ENCODE assay signal across 8 mouse cellular contexts in genomic region chr4:114986211-114986590, GRCm38 (mm10). TPM values are rescaled to one million over a fixed set of nuclear protein-coding genes. Genes with fewer than 3 reads are reported as not detected.
DNase-seq lines count a peak whose midpoint lies in the region; ATAC-seq lines count a peak whose summit lies in the region.

No protein-coding gene starts in this region.

- peak overlapping the region; percentile 90 for H3K9ac ChIP-seq in limb, embryonic 11.5 days (ENCODE audit: low read length)
- peak overlapping the region; percentile 98 for H3K9ac ChIP-seq in neural tube, embryonic 13.5 days

- H3K4me3 ChIP-seq in limb, embryonic 11.5 days (ENCODE audit: low read depth, low read length): peak overlapping the region; percentile 90
- H3K4me3 ChIP-seq in neural tube, embryonic 13.5 days: peak overlapping the region; percentile 83

- no peaks in the 10 kb centered on the region for H3K27me3 ChIP-seq in limb, embryonic 11.5 days (ENCODE audit: control insufficient read depth, insufficient read depth, low read length)
- no peaks in the 10 kb centered on the region for H3K27me3 ChIP-seq in neural tube, embryonic 13.5 days

- H3K4me2 ChIP-seq in limb, embryonic 11.5 days (ENCODE audit: low read depth, severe bottlenecking): peak overlapping the region; percentile 47
- peak overlapping the region; percentile 62 for H3K4me2 ChIP-seq in neural tube, embryonic 13.5 days

- 2% methylated on average over 8 of the region's 8 CpGs for WGBS in limb, embryonic 11.5 days
- 2% methylated on average over 8 of the region's 8 CpGs for WGBS in neural tube, embryonic 13.5 days

- DNase-seq in frontal cortex, adult 2 months (ENCODE audit: extremely low spot score in 1 of 2, low spot score in 1 of 2): no peak
- peak; percentile 33 for DNase-seq in thymus, postnatal 14 days
- no peak for DNase-seq in thymus, postnatal 0 days (ENCODE audit: low spot score)
- no peak for DNase-seq in limb, embryonic 11.5 days (ENCODE audit: low spot score)
- no peak for DNase-seq in urinary bladder, postnatal 4 days (ENCODE audit: low spot score in 2 of 2)
- no peak for DNase-seq in ovary, adult 18-20 months (ENCODE audit: low spot score)

- no peaks in the 10 kb centered on the region for H3K9me3 ChIP-seq in limb, embryonic 11.5 days (ENCODE audit: control insufficient read depth, low read length)
- no peaks in the 10 kb centered on the region for H3K9me3 ChIP-seq in neural tube, embryonic 13.5 days

- H3K4me1 ChIP-seq in limb, embryonic 11.5 days (ENCODE audit: control insufficient read depth, insufficient read depth, low read length): no peaks in the 10 kb centered on the region
- peaks cover 28% of the 10 kb centered on the region for H3K4me1 ChIP-seq in neural tube, embryonic 13.5 days (replicated peaks)

- peak overlapping the region; percentile 97 for H3K27ac ChIP-seq in limb, embryonic 11.5 days (replicated peaks; ENCODE audit: low read depth, low read length)
- H3K27ac ChIP-seq in neural tube, embryonic 13.5 days (replicated peaks): peak overlapping the region; percentile 100

- peak; percentile 12; the same call in 1 of the 2 replicates for ATAC-seq in frontal cortex, adult (ENCODE audit: low TSS enrichment)
- ATAC-seq in limb, embryonic 11.5 days (ENCODE audit: insufficient number of reproducible peaks, low FRiP score, low TSS enrichment, low read depth): peak; percentile 69
- ATAC-seq in neural tube, embryonic 13.5 days (ENCODE audit: low read depth): peak; percentile 55

- H3K36me3 ChIP-seq in limb, embryonic 11.5 days (ENCODE audit: control insufficient read depth, insufficient read depth, low read length): no peaks in the 10 kb centered on the region
- H3K36me3 ChIP-seq in neural tube, embryonic 13.5 days: no peaks in the 10 kb centered on the region

RNA-seq across cellular contexts. Expression of gene Cmpk1, which starts 0.8 kb away (rescaled TPM):
- polyA plus RNA-seq in frontal cortex, adult 2 months (2012; rRNA removed): 53.5 and 60.1 TPM in 2 replicates
- polyA plus RNA-seq in thymus, postnatal 0 days (2015; fragmentation: Nextera tagmentation; extraction: Ambion mirVana): 120 and 126 TPM in 2 replicates
- 83.6 and 87.4 TPM in 2 replicates for polyA plus RNA-seq in limb, embryonic 11.5 days (2014; fragmentation: Nextera tagmentation; extraction: Ambion mirVana)
- polyA plus RNA-seq in neural tube, embryonic 13.5 days (2015; fragmentation: Nextera tagmentation; extraction: Ambion mirVana): 188 and 199 TPM in 2 replicates

RNA-seq across cellular contexts. Expression of gene Stil, which starts 13.8 kb away (rescaled TPM):
- 0.53 and 0.80 TPM in 2 replicates for polyA plus RNA-seq in frontal cortex, adult 2 months (2012; rRNA removed)
- 10.2 and 10.9 TPM in 2 replicates for polyA plus RNA-seq in thymus, postnatal 0 days (2015; fragmentation: Nextera tagmentation; extraction: Ambion mirVana)
- 20.1 and 23.0 TPM in 2 replicates for polyA plus RNA-seq in limb, embryonic 11.5 days (2014; fragmentation: Nextera tagmentation; extraction: Ambion mirVana)
- 1.9 and 3.0 TPM in 2 replicates for polyA plus RNA-seq in neural tube, embryonic 13.5 days (2015; fragmentation: Nextera tagmentation; extraction: Ambion mirVana)

Comparison
In these comparisons a context has a peak if more than half of its experiments do, and no peak if none do; other contexts are left out.
1. ATAC-seq: peak in every context shown above with its lines; median percentile 69 in limb, embryonic 11.5 days; 55 in neural tube, embryonic 13.5 days; 12 in frontal cortex, adult.